Mouse (Mus musculus) myocyte (in vitro differentiated cells): ENCODE results near the gene Fhl2. TPM values are rescaled to one million over a fixed set of nuclear protein-coding genes. Genes with fewer than 3 reads are reported as not detected.
A peak's percentile ranks its signal among the peaks of the same experiment; 100 is the strongest.

Experiments used
- H3K27me3 ChIP-seq: one replicate; pipeline ENCODE4 v1.6.1; 2011; ENCODE audit not compliant: control insufficient read depth, insufficient read depth, insufficient read length
- H3K36me3 ChIP-seq: one replicate; pipeline ENCODE4 v1.6.1; 2011; ENCODE audit not compliant: control insufficient read depth, insufficient read depth
- H3K4me2 ChIP-seq: one replicate; pipeline ENCODE4 v1.6.1; 2011; ENCODE audit warnings: low read depth, control low read depth
- H3K4me3 ChIP-seq: one replicate; pipeline ENCODE4 v1.5.1; 2011; ENCODE audit warnings: mild to moderate bottlenecking, control low read depth, moderate library complexity
- H3K79me2 ChIP-seq: one replicate; pipeline ENCODE4 v1.6.1; 2011; ENCODE audit not compliant: control insufficient read depth, insufficient read depth
- H3ac ChIP-seq: one replicate; pipeline ENCODE4 v1.6.1; 2011; ENCODE audit not compliant: control insufficient read depth, insufficient read length
- CEBPB ChIP-seq: IDR thresholded peaks from 2 replicates; pipeline ENCODE4 v1.6.1; 2011; ENCODE audit warnings: mild to moderate bottlenecking, moderate library complexity; ENCODE audit not compliant: poor library complexity, insufficient read depth, severe bottlenecking
- E2F4 ChIP-seq: IDR thresholded peaks from one replicate; pipeline ENCODE4 v1.6.1; 2011; ENCODE audit warnings: mild to moderate bottlenecking, control low read depth, moderate library complexity; ENCODE audit not compliant: insufficient read depth
- MAX ChIP-seq: IDR thresholded peaks from one replicate; pipeline ENCODE4 v1.6.1; 2011; ENCODE audit warnings: low read depth, mild to moderate bottlenecking, control low read depth
- MYOD1 ChIP-seq, 3 experiments: IDR thresholded peaks; one replicate each; pipeline ENCODE4 v1.6.1; 2011; ENCODE audit warnings: control low read depth in 2 of 3, low read depth in 2 of 3, mild to moderate bottlenecking in 2 of 3, moderate library complexity in 1 of 3; ENCODE audit not compliant: insufficient read length in 2 of 3, control insufficient read depth in 1 of 3
- MYOG ChIP-seq, 3 experiments: IDR thresholded peaks; one replicate each; pipeline ENCODE4 v1.6.1; 2011; ENCODE audit warnings: control low read depth in 2 of 3, low read depth in 2 of 3, mild to moderate bottlenecking in 2 of 3; ENCODE audit not compliant: insufficient read length in 2 of 3, control insufficient read depth in 1 of 3, insufficient read depth in 1 of 3
- POLR2A ChIP-seq: IDR thresholded peaks from one replicate; pipeline ENCODE4 v1.6.1; 2011; ENCODE audit warnings: low read depth, mild to moderate bottlenecking, control low read depth, moderate library complexity; ENCODE audit not compliant: insufficient read length
- POLR2AphosphoS2 ChIP-seq: IDR thresholded peaks from one replicate; pipeline ENCODE4 v1.6.1; 2011; ENCODE audit warnings: low read depth, control low read depth; ENCODE audit not compliant: insufficient read length
- REST ChIP-seq: IDR thresholded peaks from one replicate; pipeline ENCODE4 v1.6.1; 2011; ENCODE audit warnings: mild to moderate bottlenecking, control low read depth, moderate library complexity; ENCODE audit not compliant: insufficient read depth, insufficient read length
- SRF ChIP-seq: IDR thresholded peaks from one replicate; pipeline ENCODE4 v1.6.1; 2011; ENCODE audit warnings: low read depth; ENCODE audit not compliant: control insufficient read depth, insufficient read length
- TCF12 ChIP-seq: IDR thresholded peaks from one replicate; pipeline ENCODE4 v1.6.1; 2011; ENCODE audit warnings: mild to moderate bottlenecking, control low read depth; ENCODE audit not compliant: poor library complexity, insufficient read depth, severe bottlenecking
- TCF3 ChIP-seq: IDR thresholded peaks from one replicate; pipeline ENCODE4 v1.6.1; 2011; ENCODE audit warnings: low read depth, control low read depth; ENCODE audit not compliant: insufficient read length
- USF1 ChIP-seq: IDR thresholded peaks from one replicate; pipeline ENCODE4 v1.6.1; 2011; ENCODE audit warnings: low read depth, mild to moderate bottlenecking, control low read depth, moderate library complexity
- polyA plus RNA-seq: library from polyadenylated mRNA; unstranded; fragments of >200 nt; fragmentation: generic; extraction: Trizol; gene quantifications from one replicate; pipeline ENCODE4 v1.2.1, GENCODE M21; 2012; ENCODE audit warnings: missing spikeins

The Fhl2 gene
- polyA plus RNA-seq, 1 experiment = 58.2 TPM

- no peaks in the 10 kb centered on the region for H3K36me3 ChIP-seq
- no peak overlapping the region for H3K4me2 ChIP-seq
- no peak overlapping the region for H3K4me3 ChIP-seq
- no peaks in the 10 kb centered on the region for H3K27me3 ChIP-seq
- H3K79me2 ChIP-seq = no peaks in the 10 kb centered on the region
- TF ChIP-seq MYOG (IDR thresholded peaks at IDR 0.05; ENCODE audit: control insufficient read depth in 1 of 3, insufficient read depth in 1 of 3, insufficient read length in 2 of 3, low read depth in 2 of 3) = no peak
- no peak for TF ChIP-seq E2F4
- no peak for TF ChIP-seq TCF12
- no peak for TF ChIP-seq TCF3
- no peak for TF ChIP-seq POLR2A
- no peak for TF ChIP-seq REST
- no peak for TF ChIP-seq MAX
- TF ChIP-seq CEBPB = no peak
- no peak for TF ChIP-seq POLR2AphosphoS2
- no peak for TF ChIP-seq MYOD1 (IDR thresholded peaks at IDR 0.05; ENCODE audit: control insufficient read depth in 1 of 3, insufficient read length in 2 of 3, low read depth in 2 of 3)
- TF ChIP-seq SRF = no peak
- no peak for TF ChIP-seq USF1
- H3ac ChIP-seq = no peak overlapping the region
Observed at GRCm38 (mm10) chr1:43173283-43174226, 23.2 kb downstream of the Fhl2 start.

GRCm38 (mm10) chr1:43171816-43172215 lies 25.0 kb downstream of the Fhl2 start:
- TF ChIP-seq USF1 = no peak
- TF ChIP-seq E2F4 = no peak
- TF ChIP-seq POLR2A = no peak
- TF ChIP-seq MYOD1 (IDR thresholded peaks at IDR 0.05; ENCODE audit: control insufficient read depth in 1 of 3, insufficient read length in 2 of 3, low read depth in 2 of 3) = no peak
- TF ChIP-seq CEBPB = no peak
- no peak overlapping the region for H3ac ChIP-seq
- H3K4me2 ChIP-seq = no peak overlapping the region
- H3K4me3 ChIP-seq = no peak overlapping the region
- H3K79me2 ChIP-seq = no peaks in the 10 kb centered on the region
- no peaks in the 10 kb centered on the region for H3K27me3 ChIP-seq
- no peaks in the 10 kb centered on the region for H3K36me3 ChIP-seq

- no peak overlapping the region for H3K4me3 ChIP-seq
- no peak overlapping the region for H3ac ChIP-seq
- peak overlapping the region; percentile 7 for H3K4me2 ChIP-seq
- TF ChIP-seq POLR2AphosphoS2 (no peak), USF1 (peak; percentile 88)
- no peaks in the 10 kb centered on the region for H3K27me3 ChIP-seq
- no peaks in the 10 kb centered on the region for H3K79me2 ChIP-seq
- H3K36me3 ChIP-seq = no peaks in the 10 kb centered on the region
Observed at GRCm38 (mm10) chr1:43171093-43171492, 25.7 kb downstream of the Fhl2 start.

GRCm38 (mm10) chr1:43169661-43170060 lies 27.1 kb downstream of the Fhl2 start:
- Histone ChIP-seq H3K36me3 (no peaks in the 10 kb centered on the region), H3K4me2 (peak overlapping the region; percentile 77), H3K4me3 (no peak overlapping the region), H3ac (no peak overlapping the region), H3K27me3 (no peaks in the 10 kb centered on the region), H3K79me2 (no peaks in the 10 kb centered on the region)
- no peak for TF ChIP-seq POLR2AphosphoS2
- no peak for TF ChIP-seq MYOD1 (IDR thresholded peaks at IDR 0.05; ENCODE audit: control insufficient read depth in 1 of 3, insufficient read length in 2 of 3, low read depth in 2 of 3)
- TF ChIP-seq MYOG (IDR thresholded peaks at IDR 0.05; ENCODE audit: control insufficient read depth in 1 of 3, insufficient read depth in 1 of 3, insufficient read length in 2 of 3, low read depth in 2 of 3) = no peak
- no peak for TF ChIP-seq USF1
- TF ChIP-seq POLR2A = no peak
- TF ChIP-seq REST = no peak
- TF ChIP-seq CEBPB = peak; percentile 67; the same call in 1 of the 2 replicates
- TF ChIP-seq SRF = no peak

- TF ChIP-seq USF1 (no peak), MYOD1 (IDR thresholded peaks at IDR 0.05; ENCODE audit: control insufficient read depth in 1 of 3, insufficient read length in 2 of 3, low read depth in 2 of 3) (no peak), POLR2A (no peak), POLR2AphosphoS2 (no peak), REST (no peak), SRF (no peak), MYOG (IDR thresholded peaks at IDR 0.05; ENCODE audit: control insufficient read depth in 1 of 3, insufficient read depth in 1 of 3, insufficient read length in 2 of 3, low read depth in 2 of 3) (no peak), TCF12 (no peak), TCF3 (no peak), CEBPB (no peak), E2F4 (no peak), MAX (no peak)
- Histone ChIP-seq H3ac (no peak overlapping the region), H3K79me2 (no peaks in the 10 kb centered on the region), H3K4me3 (no peak overlapping the region), H3K4me2 (peak overlapping the region; percentile 77), H3K27me3 (no peaks in the 10 kb centered on the region), H3K36me3 (no peaks in the 10 kb centered on the region)
Observed at GRCm38 (mm10) chr1:43169227-43169626, 27.6 kb downstream of the Fhl2 start.
